Mouse (Mus musculus) MEL (cell line): Measurements from ENCODE around the gene Arhgap29.

ENCODE experiments used
- BHLHE40 ChIP-seq: IDR thresholded peaks from 2 replicates; pipeline ENCODE4 v1.6.1; 2012; ENCODE audit warnings: low read depth, mild to moderate bottlenecking, inconsistent platforms, low read length, improper control_type of control experiment, borderline replicate concordance
- CHD2 ChIP-seq: IDR thresholded peaks from 2 replicates; pipeline ENCODE4 v1.6.1; 2011; ENCODE audit warnings: low read length, improper control_type of control experiment
- CTCF ChIP-seq, 3 experiments: IDR thresholded peaks in 2 of 3; conservative IDR thresholded peaks in 1 of 3; 2 replicates each; pipeline ENCODE4 v1.5.1; 2011 to 2012; ENCODE audit warnings: low read length in 3 of 3, low read depth in 2 of 3, mild to moderate bottlenecking in 2 of 3, improper control_type of control experiment in 1 of 3, inconsistent platforms in 1 of 3, mixed read lengths in 1 of 3, moderate library complexity in 1 of 3; ENCODE audit not compliant: control insufficient read depth in 1 of 3, insufficient read depth in 1 of 3, poor library complexity in 1 of 3, severe bottlenecking in 1 of 3
- E2F4 ChIP-seq: IDR thresholded peaks from 2 replicates; pipeline ENCODE4 v1.6.1; 2011; ENCODE audit warnings: low read depth, low read length, improper control_type of control experiment, borderline replicate concordance
- EP300 ChIP-seq, 2 experiments: IDR thresholded peaks; 2 replicates each; pipeline ENCODE4 v1.6.1; 2011; ENCODE audit warnings: improper control_type of control experiment in 2 of 2, low read length in 2 of 2, low read depth in 1 of 2, mild to moderate bottlenecking in 1 of 2
- GABPA ChIP-seq: IDR thresholded peaks from 2 replicates; pipeline ENCODE4 v1.6.1; 2012; ENCODE audit warnings: low read depth, mild to moderate bottlenecking, inconsistent platforms, low read length, improper control_type of control experiment, moderate library complexity
- HCFC1 ChIP-seq: IDR thresholded peaks from 2 replicates; pipeline ENCODE4 v1.6.1; 2012; ENCODE audit warnings: low read depth, mild to moderate bottlenecking, inconsistent platforms, low read length, improper control_type of control experiment, moderate library complexity
- JUND ChIP-seq: IDR thresholded peaks from 2 replicates; pipeline ENCODE4 v1.6.1; 2011; ENCODE audit warnings: low read depth, mild to moderate bottlenecking, improper control_type of control experiment, low read length
- KAT2A ChIP-seq: conservative IDR thresholded peaks from 2 replicates; pipeline ENCODE4 v1.6.1; 2012; ENCODE audit warnings: low read depth, low read length, improper control_type of control experiment, inconsistent platforms
- MAX ChIP-seq: IDR thresholded peaks from 2 replicates; pipeline ENCODE4 v1.6.1; 2011; ENCODE audit warnings: low read length, improper control_type of control experiment
- NRF1 ChIP-seq: IDR thresholded peaks from 2 replicates; pipeline ENCODE4 v1.6.1; 2014; ENCODE audit warnings: low read depth, mild to moderate bottlenecking, inconsistent platforms, low read length, improper control_type of control experiment, moderate library complexity; ENCODE audit not compliant: poor library complexity, insufficient read depth, severe bottlenecking
- POLR2A ChIP-seq, 2 experiments: IDR thresholded peaks; 2 replicates each; pipeline ENCODE4 v1.6.1; 2011 to 2012; ENCODE audit warnings: low read length in 2 of 2, mild to moderate bottlenecking in 2 of 2, control low read depth in 1 of 2, improper control_type of control experiment in 1 of 2, low read depth in 1 of 2, moderate library complexity in 1 of 2; ENCODE audit not compliant: control insufficient read depth in 1 of 2, insufficient read depth in 1 of 2, poor library complexity in 1 of 2
- RAD21 ChIP-seq: IDR thresholded peaks from 2 replicates; pipeline ENCODE4 v1.6.1; 2011; ENCODE audit warnings: mild to moderate bottlenecking, low read depth, low read length, improper control_type of control experiment
- USF1 ChIP-seq: IDR thresholded peaks from 2 replicates; pipeline ENCODE4 v1.6.1; 2014; ENCODE audit warnings: low read depth, mild to moderate bottlenecking, inconsistent platforms, low read length, improper control_type of control experiment, moderate library complexity

DNA sequence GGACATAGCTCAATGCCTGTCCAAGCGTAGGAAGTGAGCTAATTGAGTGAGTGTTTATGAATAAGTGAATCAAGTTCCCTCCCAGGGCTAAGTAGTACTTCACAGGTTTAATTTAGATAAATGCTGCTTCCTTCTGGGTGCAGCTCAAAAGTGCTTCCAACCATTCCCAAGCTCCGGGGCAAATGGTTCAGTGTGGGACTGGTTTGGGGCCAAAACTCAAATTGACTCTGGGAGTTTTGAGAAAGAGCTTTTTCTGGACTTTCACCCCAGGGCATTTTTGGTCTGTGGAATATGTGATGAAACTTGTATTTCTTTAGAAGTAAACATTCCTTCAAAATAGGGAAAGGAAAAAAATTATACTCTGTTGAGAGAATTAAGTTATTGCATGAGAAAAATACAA, 16.1 kb upstream of the Arhgap29 start:
- no peak for TF ChIP-seq CTCF (IDR thresholded peaks at IDR 0.05 in 2 of 3, conservative IDR thresholded peaks at IDR 0.05 in 1 of 3; ENCODE audit: control insufficient read depth in 1 of 3, insufficient read depth in 1 of 3, low read depth in 2 of 3, low read length in 3 of 3, poor library complexity in 1 of 3, severe bottlenecking in 1 of 3)
- no peak for TF ChIP-seq E2F4
- TF ChIP-seq BHLHE40 = no peak
- no peak for TF ChIP-seq KAT2A
- TF ChIP-seq JUND = no peak
- TF ChIP-seq CHD2 = no peak
- no peak for TF ChIP-seq POLR2A (IDR thresholded peaks at IDR 0.05; ENCODE audit: control insufficient read depth in 1 of 2, insufficient read depth in 1 of 2, low read depth in 1 of 2, low read length in 2 of 2, poor library complexity in 1 of 2)
- TF ChIP-seq EP300 (IDR thresholded peaks at IDR 0.05; ENCODE audit: low read depth in 1 of 2, low read length in 2 of 2) = no peak
- TF ChIP-seq USF1 = no peak
- TF ChIP-seq GABPA = no peak
- no peak for TF ChIP-seq HCFC1
- no peak for TF ChIP-seq RAD21
- TF ChIP-seq NRF1 = no peak
- no peak for TF ChIP-seq MAX
